ENCODE assay signal across 12 mouse cellular contexts in genomic region chr7:37213751-37214181, GRCm38 (mm10).
DNase-seq lines count a peak whose midpoint lies in the region; ATAC-seq lines count a peak whose summit lies in the region.
"Had no signal": no experiment of that assay in that cellular context is flagged by ENCODE, and none has a peak within 500 bp of the region (broad histone marks: within the 10 kb centered on the region; RNA-seq: fewer than 3 reads in every experiment).

No protein-coding gene starts in this region.

- no peaks in the 10 kb centered on the region for H3K9me3 ChIP-seq in heart, embryonic 11.5 days (replicated peaks; ENCODE audit: control insufficient read depth, low read length)
- H3K9me3 ChIP-seq in midbrain, embryonic 15.5 days: no peaks in the 10 kb centered on the region
- H3K9me3 ChIP-seq in midbrain, embryonic 11.5 days (ENCODE audit: control insufficient read depth, low read length): no peaks in the 10 kb centered on the region
- no peaks in the 10 kb centered on the region for H3K9me3 ChIP-seq in liver, embryonic 11.5 days (ENCODE audit: control insufficient read depth, low read length)

- H3K4me3 ChIP-seq in heart, embryonic 11.5 days (ENCODE audit: low read depth, low read length): no peak overlapping the region
- H3K4me3 ChIP-seq in midbrain, embryonic 15.5 days: no peak overlapping the region
- H3K4me3 ChIP-seq in midbrain, embryonic 11.5 days (ENCODE audit: low read depth, low read length): no peak overlapping the region
- no peak overlapping the region for H3K4me3 ChIP-seq in liver, embryonic 11.5 days (ENCODE audit: low read depth, low read length)

- H3K27me3 ChIP-seq in heart, embryonic 11.5 days (ENCODE audit: control insufficient read depth, insufficient read depth, low read length): no peaks in the 10 kb centered on the region
- no peaks in the 10 kb centered on the region for H3K27me3 ChIP-seq in midbrain, embryonic 15.5 days (replicated peaks)
- no peaks in the 10 kb centered on the region for H3K27me3 ChIP-seq in midbrain, embryonic 11.5 days (ENCODE audit: control insufficient read depth, insufficient read depth, low read length)
- no peaks in the 10 kb centered on the region for H3K27me3 ChIP-seq in liver, embryonic 11.5 days (replicated peaks; ENCODE audit: control insufficient read depth, insufficient read depth, low read length)

- peak overlapping the region; percentile 6 for H3K4me2 ChIP-seq in heart, embryonic 11.5 days
- H3K4me2 ChIP-seq in midbrain, embryonic 15.5 days: peak overlapping the region; percentile 4; the same call in 1 of the 2 replicates
- no peak overlapping the region for H3K4me2 ChIP-seq in midbrain, embryonic 11.5 days
- peak overlapping the region; percentile 12; the same call in 1 of the 2 replicates for H3K4me2 ChIP-seq in liver, embryonic 11.5 days

- no peaks in the 10 kb centered on the region for H3K4me1 ChIP-seq in heart, embryonic 11.5 days (ENCODE audit: control insufficient read depth, insufficient read depth, low read length)
- H3K4me1 ChIP-seq in midbrain, embryonic 15.5 days: peaks cover 3% of the 10 kb centered on the region; the same call in 1 of the 2 replicates
- H3K4me1 ChIP-seq in midbrain, embryonic 11.5 days (ENCODE audit: control insufficient read depth, insufficient read depth, low read length): no peaks in the 10 kb centered on the region
- peaks cover 3% of the 10 kb centered on the region; the same call in 1 of the 2 replicates for H3K4me1 ChIP-seq in liver, embryonic 11.5 days (replicated peaks; ENCODE audit: control insufficient read depth, insufficient read depth, low read length)

- no peak for DNase-seq in heart, postnatal 10 days
- no peak for DNase-seq in midbrain, embryonic 11.5 days (ENCODE audit: low spot score, missing footprints)
- no peak for DNase-seq in liver, embryonic 11.5 days (ENCODE audit: low spot score)
- DNase-seq in left cerebral cortex, postnatal 4 days: no peak
- DNase-seq in left cerebral cortex, adult 8-10 months (ENCODE audit: low spot score in 2 of 2): no peak
- no peak for DNase-seq in right cerebral cortex, adult 2 months (ENCODE audit: low spot score in 2 of 2)
- DNase-seq: cerebellum, postnatal 36 days; midbrain, embryonic 14.5 days had no signal

- intact Hi-C loops in heart, postnatal 10 days (cut with DNase I): no loop called here
- intact Hi-C loops in left cerebral cortex, postnatal 4 days (cut with DNase I): no loop called here

- H3K9ac ChIP-seq in heart, embryonic 11.5 days (ENCODE audit: low read depth, low read length): no peak overlapping the region
- H3K9ac ChIP-seq in midbrain, embryonic 15.5 days: no peak overlapping the region
- no peak overlapping the region for H3K9ac ChIP-seq in midbrain, embryonic 11.5 days (ENCODE audit: low read length)
- H3K9ac ChIP-seq in liver, embryonic 11.5 days (ENCODE audit: low read depth, low read length): no peak overlapping the region

- no peaks in the 10 kb centered on the region for H3K36me3 ChIP-seq in heart, embryonic 11.5 days (ENCODE audit: control insufficient read depth, insufficient read depth, low read length)
- H3K36me3 ChIP-seq in midbrain, embryonic 15.5 days (replicated peaks): no peaks in the 10 kb centered on the region
- H3K36me3 ChIP-seq in midbrain, embryonic 11.5 days (ENCODE audit: control insufficient read depth, insufficient read depth, low read length): no peaks in the 10 kb centered on the region
- H3K36me3 ChIP-seq in liver, embryonic 11.5 days (ENCODE audit: control insufficient read depth, insufficient read depth, low read length): no peaks in the 10 kb centered on the region

- ATAC-seq in heart, embryonic 11.5 days (replicated peaks; ENCODE audit: insufficient number of reproducible peaks, low FRiP score, low TSS enrichment): no peak
- ATAC-seq in midbrain, embryonic 15.5 days (replicated peaks): no peak
- no peak for ATAC-seq in midbrain, embryonic 11.5 days (ENCODE audit: low FRiP score)
- ATAC-seq in liver, embryonic 11.5 days (replicated peaks; ENCODE audit: low FRiP score): no peak; the same call in 1 of the 2 replicates
- ATAC-seq: activated CD4-positive, CD25-positive, alpha-beta regulatory T cell, adult 4 months; CD4-positive, CD25-positive, alpha-beta regulatory T cell, adult 4 months had no signal

- WGBS in heart, embryonic 11.5 days (ENCODE audit: insufficient replicate concordance): 31% methylated on average over 3 of the region's 3 CpGs
- WGBS in midbrain, embryonic 15.5 days: 38% methylated on average over 3 of the region's 3 CpGs
- 39% methylated on average over 3 of the region's 3 CpGs for WGBS in midbrain, embryonic 11.5 days
- 21% methylated on average over 3 of the region's 3 CpGs for WGBS in liver, embryonic 11.5 days

- no peak overlapping the region for H3K27ac ChIP-seq in heart, embryonic 11.5 days (ENCODE audit: low read depth, low read length)
- no peak overlapping the region for H3K27ac ChIP-seq in midbrain, embryonic 15.5 days
- H3K27ac ChIP-seq in midbrain, embryonic 11.5 days (ENCODE audit: low read depth, low read length): no peak overlapping the region
- H3K27ac ChIP-seq in liver, embryonic 11.5 days (ENCODE audit: low read depth, low read length): no peak overlapping the region
